Mouse (Mus musculus) MEL (cell line): ENCODE results near the gene Zyx. TPM values are rescaled to one million over a fixed set of nuclear protein-coding genes. Genes with fewer than 3 reads are reported as not detected.

Experiments used
- DNase-seq: peaks from one replicate; pipeline ENCODE4 v3.0.0; 2011; ENCODE audit warnings: low read depth, low spot score
- H3K27ac ChIP-seq: 2 replicates; pipeline ENCODE4 v1.5.1; 2012; ENCODE audit warnings: low read depth, mild to moderate bottlenecking, control low read depth, low read length, moderate library complexity; ENCODE audit not compliant: control insufficient read depth
- H3K27me3 ChIP-seq, 2 experiments: fragments of 150-350 bp in 1 of 2; sonication (generic) in 1 of 2; 2 replicates each; pipeline ENCODE4 v1.6.1; 2012; ENCODE audit warnings: low read length in 2 of 2, mild to moderate bottlenecking in 2 of 2, improper control_type of control experiment in 1 of 2, moderate library complexity in 1 of 2; ENCODE audit not compliant: insufficient read depth in 2 of 2, control insufficient read depth in 1 of 2
- H3K36me3 ChIP-seq, 2 experiments: 2 replicates each; pipeline ENCODE4 v1.6.1; 2012 to 2014; ENCODE audit warnings: low read length in 2 of 2, improper control_type of control experiment in 1 of 2, inconsistent platforms in 1 of 2, mild to moderate bottlenecking in 1 of 2; ENCODE audit not compliant: insufficient read depth in 2 of 2, control insufficient read depth in 1 of 2
- H3K4me1 ChIP-seq, 2 experiments: fragments of 150-350 bp in 1 of 2; sonication (generic) in 1 of 2; 2 replicates each; pipeline ENCODE4 v1.6.1; 2012; ENCODE audit warnings: low read length in 2 of 2, improper control_type of control experiment in 1 of 2, mild to moderate bottlenecking in 1 of 2; ENCODE audit not compliant: insufficient read depth in 2 of 2, control insufficient read depth in 1 of 2
- H3K4me3 ChIP-seq, 2 experiments: fragments of 150-350 bp in 1 of 2; sonication (generic) in 1 of 2; 2 replicates each; pipeline ENCODE4 v1.5.1; 2012; ENCODE audit warnings: low read depth in 2 of 2, low read length in 2 of 2, mild to moderate bottlenecking in 2 of 2, moderate library complexity in 2 of 2, control low read depth in 1 of 2, improper control_type of control experiment in 1 of 2; ENCODE audit not compliant: control insufficient read depth in 1 of 2, insufficient read depth in 1 of 2
- H3K79me2 ChIP-seq: 2 replicates; pipeline ENCODE4 v1.6.1; 2012; ENCODE audit warnings: mild to moderate bottlenecking, low read length, moderate library complexity; ENCODE audit not compliant: control insufficient read depth, poor library complexity, insufficient read depth
- H3K9ac ChIP-seq: 2 replicates; pipeline ENCODE4 v1.6.1; 2012; ENCODE audit warnings: low read depth, mild to moderate bottlenecking, control low read depth, low read length, moderate library complexity; ENCODE audit not compliant: control insufficient read depth, poor library complexity, severe bottlenecking
- H3K9me3 ChIP-seq: fragments of 150-350 bp; sonication (generic); replicated peaks from 2 replicates; pipeline ENCODE4 v1.6.1; 2012; ENCODE audit warnings: mild to moderate bottlenecking, low read length, improper control_type of control experiment, moderate library complexity; ENCODE audit not compliant: insufficient read depth
- CHD2 ChIP-seq: IDR thresholded peaks from 2 replicates; pipeline ENCODE4 v1.6.1; 2011; ENCODE audit warnings: low read length, improper control_type of control experiment
- GABPA ChIP-seq: IDR thresholded peaks from 2 replicates; pipeline ENCODE4 v1.6.1; 2012; ENCODE audit warnings: low read depth, mild to moderate bottlenecking, inconsistent platforms, low read length, improper control_type of control experiment, moderate library complexity
- GATA1 ChIP-seq: IDR thresholded peaks from 2 replicates; pipeline ENCODE4 v1.6.1; 2011; ENCODE audit warnings: low read depth, low read length, improper control_type of control experiment
- MAX ChIP-seq: IDR thresholded peaks from 2 replicates; pipeline ENCODE4 v1.6.1; 2011; ENCODE audit warnings: low read length, improper control_type of control experiment
- MAZ ChIP-seq: IDR thresholded peaks from 2 replicates; pipeline ENCODE4 v1.6.1; 2012; ENCODE audit warnings: low read depth, mild to moderate bottlenecking, inconsistent platforms, low read length, improper control_type of control experiment
- POLR2AphosphoS2 ChIP-seq: IDR thresholded peaks from 2 replicates; pipeline ENCODE4 v1.6.1; 2011; ENCODE audit warnings: low read length, improper control_type of control experiment
- POLR2AphosphoS5 ChIP-seq: IDR thresholded peaks from 2 replicates; pipeline ENCODE4 v1.6.1; 2012; ENCODE audit warnings: low read depth, borderline replicate concordance, mild to moderate bottlenecking, inconsistent platforms, low read length, moderate library complexity, mixed read lengths
- RAD21 ChIP-seq: IDR thresholded peaks from 2 replicates; pipeline ENCODE4 v1.6.1; 2011; ENCODE audit warnings: mild to moderate bottlenecking, low read depth, low read length, improper control_type of control experiment
- TBP ChIP-seq: IDR thresholded peaks from 2 replicates; pipeline ENCODE4 v1.8.0; 2011; ENCODE audit warnings: low read depth, low read length, improper control_type of control experiment
- USF1 ChIP-seq: IDR thresholded peaks from 2 replicates; pipeline ENCODE4 v1.6.1; 2014; ENCODE audit warnings: low read depth, mild to moderate bottlenecking, inconsistent platforms, low read length, improper control_type of control experiment, moderate library complexity
- ZKSCAN1 ChIP-seq: IDR thresholded peaks from 2 replicates; pipeline ENCODE4 v1.6.1; 2012; ENCODE audit warnings: low read depth, mild to moderate bottlenecking, inconsistent platforms, low read length, improper control_type of control experiment, moderate library complexity
- polyA plus RNA-seq, 2 experiments: library from polyadenylated mRNA; stranded (reverse) in 1 of 2; unstranded in 1 of 2; fragments of >175 nt in 1 of 2; fragments of >200 nt in 1 of 2; gene quantifications; 2 replicates each; pipeline versions ENCODE4 v1.2.1 to v1.2.4; 2012; ENCODE audit warnings: low replicate concordance in 2 of 2, low read depth in 1 of 2; ENCODE audit not compliant: insufficient read length in 2 of 2, insufficient read depth in 1 of 2, missing spikeins in 1 of 2
- total RNA-seq: library from RNA; depleted of rRNA; stranded (reverse); fragments of 300-350 nt; gene quantifications from 2 replicates; pipeline ENCODE4 v1.2.3, GENCODE M21; 2012; rRNA removed

Gene Zyx
- total and polyA plus RNA-seq, 3 experiments = 7.0 to 48.4 TPM; not detected in 1

GRCm38 (mm10) chr6:42405134-42405533, 55.7 kb downstream of the Zyx start, which contains the start of gene Tas2r135:
Tas2r135 (plus strand) TSS chr6:42405434.
- Histone ChIP-seq H3K27ac (no peak within 1 kb of the TSS), H3K9me3 (no peaks in the 10 kb centered on the region), H3K36me3 (no peaks in the 10 kb centered on the region), H3K27me3 (no peaks in the 10 kb centered on the region; a peak in 1 of 4 replicates), H3K4me1 (no peaks in the 10 kb centered on the region)
- no peak for TF ChIP-seq ZKSCAN1
- TF ChIP-seq MAX = no peak
- TF ChIP-seq GATA1 = no peak
- no peak for TF ChIP-seq USF1
- TF ChIP-seq RAD21 = no peak
- TF ChIP-seq CHD2 = no peak
- TF ChIP-seq GABPA = no peak
- TF ChIP-seq POLR2AphosphoS2 = no peak
- no peak for TF ChIP-seq TBP
- TF ChIP-seq POLR2AphosphoS5 = no peak
- no peak for TF ChIP-seq MAZ
- TF ChIP-seq, all 39 proteins: peak for 0
- Histone ChIP-seq H3K9ac (no peak within 1 kb of the TSS), H3K79me2 (no peaks in the 10 kb centered on the region), H3K4me3 (no peak within 1 kb of the TSS)
- no peak for DNase-seq

Other genes with a start within 250 kb of the Zyx start
- not detected in 2 replicates for gene Tas2r139, start 208.7 kb upstream of the Zyx start, total RNA-seq
- gene Tas2r139, start 208.7 kb upstream of the Zyx start, polyA plus RNA-seq = not detected
- gene Tas2r144, start 134.3 kb upstream of the Zyx start, total RNA-seq = not detected in 2 replicates
- not detected for gene Tas2r144, start 134.3 kb upstream of the Zyx start, polyA plus RNA-seq
- 1.2 and 1.4 TPM in 2 replicates for gene Gstk1, start 103.7 kb upstream of the Zyx start, total RNA-seq
- 1 to 10 TPM in 1 of 2 experiments, not detected in 1; 1.2 TPM for gene Gstk1, start 103.7 kb upstream of the Zyx start, polyA plus RNA-seq
- gene Tmem139, start 87.7 kb upstream of the Zyx start, total RNA-seq = not detected in 2 replicates
- gene Tmem139, start 87.7 kb upstream of the Zyx start, polyA plus RNA-seq = under 1 TPM in 1 of 2 experiments, not detected in 1; 0.08 TPM
- 21.3 and 22.2 TPM in 2 replicates for gene Casp2, start 84.6 kb upstream of the Zyx start, total RNA-seq
- gene Casp2, start 84.6 kb upstream of the Zyx start, polyA plus RNA-seq = 10 to 100 TPM in 1 of 2 experiments, not detected in 1; 42.3 TPM
- gene Clcn1, start 62.9 kb upstream of the Zyx start, total RNA-seq = 0.04 and 0.10 TPM in 2 replicates
- under 1 TPM in 1 of 2 experiments, not detected in 1; 0.22 TPM for gene Clcn1, start 62.9 kb upstream of the Zyx start, polyA plus RNA-seq
- gene Fam131b, start 25.0 kb upstream of the Zyx start, total RNA-seq = not detected in 2 replicates
- gene Fam131b, start 25.0 kb upstream of the Zyx start, polyA plus RNA-seq = under 1 TPM in 1 of 2 experiments, not detected in 1; 0.06 TPM
- not detected in 2 replicates for gene Epha1, start 23.6 kb downstream of the Zyx start, total RNA-seq
- gene Epha1, start 23.6 kb downstream of the Zyx start, polyA plus RNA-seq = under 1 TPM in 1 of 2 experiments, not detected in 1; 0.04 TPM
- not detected in 2 replicates for gene Tas2r143, start 50.6 kb downstream of the Zyx start, total RNA-seq
- gene Tas2r143, start 50.6 kb downstream of the Zyx start, polyA plus RNA-seq = not detected
- gene Tas2r135, start 55.8 kb downstream of the Zyx start, total RNA-seq = not detected in 2 replicates
- gene Tas2r135, start 55.8 kb downstream of the Zyx start, polyA plus RNA-seq = not detected
- not detected in 2 replicates for gene Tas2r126, start 84.9 kb downstream of the Zyx start, total RNA-seq
- not detected for gene Tas2r126, start 84.9 kb downstream of the Zyx start, polyA plus RNA-seq
- gene Olfr458, start 115.6 kb downstream of the Zyx start, total RNA-seq = not detected in 2 replicates
- not detected for gene Olfr458, start 115.6 kb downstream of the Zyx start, polyA plus RNA-seq
- gene Olfr457, start 126.7 kb downstream of the Zyx start, total RNA-seq = not detected in 2 replicates
- gene Olfr457, start 126.7 kb downstream of the Zyx start, polyA plus RNA-seq = not detected
- gene Olfr456, start 137.6 kb downstream of the Zyx start, total RNA-seq = not detected in 2 replicates
- not detected for gene Olfr456, start 137.6 kb downstream of the Zyx start, polyA plus RNA-seq
- not detected in 2 replicates for gene Olfr455, start 198.0 kb downstream of the Zyx start, total RNA-seq
- gene Olfr455, start 198.0 kb downstream of the Zyx start, polyA plus RNA-seq = not detected
- gene Tcaf3, start 248.1 kb downstream of the Zyx start, total RNA-seq = not detected in 2 replicates
- gene Tcaf3, start 248.1 kb downstream of the Zyx start, polyA plus RNA-seq = not detected